Mouse (Mus musculus) spleen, postnatal 4 days (tissue): ENCODE measurements around the gene Gtdc1.

ENCODE experiments used
- DNase-seq, 2 experiments: peaks; one replicate each; pipeline ENCODE4 v3.0.0; 2022; ENCODE audit warnings: low spot score in 2 of 2

The Gtdc1 gene

GRCm38 (mm10) chr2:44525187-44525919 lies 402.1 kb downstream of the Gtdc1 start:
- DNase-seq = no peak

GRCm38 (mm10) chr2:44519236-44519635 lies 408.2 kb downstream of the Gtdc1 start:
- DNase-seq = no peak

DNA sequence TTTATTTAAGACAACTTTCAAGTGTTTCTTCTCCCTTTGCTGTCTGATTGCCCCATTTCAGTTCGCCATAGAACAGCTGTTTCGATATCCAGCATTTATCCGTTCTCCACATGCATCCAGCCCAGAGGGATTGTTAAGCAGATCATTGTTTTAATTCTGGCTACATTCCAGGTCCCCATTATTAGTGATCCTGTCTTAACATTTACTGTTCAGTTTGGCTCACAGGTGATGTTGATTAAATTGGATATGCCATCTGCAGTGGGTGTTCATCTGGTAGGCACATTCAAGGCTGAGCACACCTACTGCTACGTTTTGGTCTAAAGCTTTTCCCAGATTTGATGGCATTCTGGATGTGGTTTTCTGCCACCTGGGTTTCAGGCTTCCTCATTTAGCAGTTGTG lies 409.4 kb downstream of the Gtdc1 start:
- DNase-seq = no peak
